Mouse (Mus musculus) lung, postnatal 14 days (tissue): ENCODE measurements at regions not wholly inside any gene's neighbourhood (a gene's known extent, or its start where the extent isn't known, plus 50 kb on each side); places are given as distances from the start of the nearest gene placed in this dataset.
A peak's percentile ranks its signal among the peaks of the same experiment; 100 is the strongest.

Source experiments
- DNase-seq: peaks from one replicate; pipeline ENCODE4 v3.0.0; 2021

DNA sequence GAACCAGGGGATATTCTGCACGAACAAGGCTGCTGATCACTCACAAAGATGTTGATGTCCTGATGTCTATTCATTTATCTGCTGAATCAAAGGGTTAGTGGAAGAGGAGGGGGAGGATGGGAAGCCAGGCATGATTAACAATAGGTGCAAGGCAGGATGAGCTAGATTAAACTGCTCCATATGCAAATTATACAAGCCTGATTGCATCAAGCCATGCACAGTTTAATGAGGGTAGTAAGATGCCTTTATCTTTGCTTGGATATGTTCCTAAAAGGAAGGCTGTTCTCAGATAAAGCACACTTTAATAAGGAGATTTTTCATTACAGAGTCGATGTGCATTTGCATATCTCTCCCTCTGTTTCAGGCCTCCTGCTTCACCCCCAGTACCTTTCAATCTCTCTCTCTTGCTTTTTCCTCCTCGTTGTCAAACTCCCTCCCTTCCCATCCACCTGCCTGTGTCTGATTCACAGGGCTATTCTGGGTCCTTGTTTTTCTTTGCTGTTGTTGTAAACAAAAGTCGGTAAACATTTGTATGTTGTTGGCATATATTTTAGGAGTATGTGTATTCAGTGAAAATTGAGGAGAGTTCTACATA, 615.8 kb upstream of the Nox3 start:
- no peak for DNase-seq

DNA sequence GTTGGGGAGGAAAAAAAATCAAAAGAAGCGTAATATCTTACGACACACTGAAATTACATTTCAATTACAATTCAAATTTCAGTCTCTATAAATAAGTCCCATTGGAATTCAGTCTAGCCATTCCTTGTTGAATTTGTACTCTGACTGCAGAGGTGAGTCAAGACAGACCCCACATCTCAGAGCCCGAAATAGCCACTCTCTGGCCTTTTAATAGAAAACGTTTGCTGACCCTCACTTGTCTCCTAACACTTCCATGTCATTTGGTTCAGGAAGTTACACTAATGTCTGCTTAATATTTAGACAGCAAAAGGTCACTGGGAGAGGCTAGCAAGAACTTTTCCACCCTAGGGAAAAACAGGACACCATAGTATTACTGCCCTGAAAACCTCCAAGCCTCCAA, 623.1 kb upstream of the Nox3 start:
- DNase-seq: no peak

DNA sequence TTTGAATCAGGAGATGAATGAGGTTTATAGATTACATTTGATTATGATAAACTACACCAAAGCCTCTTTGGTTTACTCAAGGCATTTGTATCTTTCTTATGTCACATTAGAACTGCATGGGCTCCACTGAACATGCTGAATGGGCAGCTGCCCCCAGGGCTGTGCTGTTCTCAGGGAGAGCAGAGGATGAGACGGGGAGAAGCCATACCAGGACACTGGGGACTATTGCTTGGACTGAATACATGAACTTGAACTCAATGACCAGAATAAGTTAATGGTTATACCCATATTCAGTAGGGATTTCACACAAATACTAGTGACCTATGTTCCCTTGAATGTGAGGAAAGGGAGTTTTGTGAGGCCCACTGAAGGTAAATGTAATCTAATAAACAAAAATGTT, 632.7 kb upstream of the Nox3 start:
- DNase-seq: no peak

DNA sequence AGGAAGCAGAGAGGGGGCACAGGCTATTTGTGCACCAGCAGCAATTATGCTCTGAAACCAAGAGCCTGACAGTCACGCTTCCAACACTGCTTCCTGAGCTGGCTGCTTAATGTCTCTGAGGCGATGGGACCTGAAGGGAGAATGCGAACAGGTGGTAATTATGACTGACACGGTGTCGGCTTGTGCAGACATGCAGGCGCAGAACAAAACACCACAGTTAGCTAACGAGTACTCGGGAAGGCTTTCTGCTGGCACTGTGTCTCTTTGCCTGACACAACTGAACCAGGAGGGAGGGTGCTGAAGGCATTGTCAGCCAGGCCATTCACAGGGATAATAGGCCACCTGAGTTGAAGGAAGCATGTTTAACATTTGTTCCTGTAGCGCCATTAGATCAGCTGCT, 635.6 kb upstream of the Nox3 start:
- DNase-seq: no peak

DNA sequence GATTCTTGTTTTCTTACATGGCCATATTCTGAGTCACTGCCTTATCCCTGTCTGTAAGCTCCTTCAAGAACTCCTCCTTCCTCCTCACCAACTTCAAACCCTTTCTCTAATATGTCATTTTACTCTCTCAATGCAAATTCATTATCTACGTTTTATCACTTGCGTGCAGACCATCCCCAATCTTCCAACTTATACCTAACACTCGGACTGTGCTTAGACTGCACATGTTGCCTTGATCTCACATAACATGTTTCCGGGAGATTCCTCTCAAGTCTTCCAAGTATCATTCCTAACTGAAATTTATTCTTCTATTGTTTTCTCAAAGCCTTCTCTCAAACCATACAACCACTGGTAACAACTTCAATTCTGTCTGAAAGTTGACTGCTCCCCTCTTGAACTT, 637.0 kb upstream of the Nox3 start:
- DNase-seq: no peak

DNA sequence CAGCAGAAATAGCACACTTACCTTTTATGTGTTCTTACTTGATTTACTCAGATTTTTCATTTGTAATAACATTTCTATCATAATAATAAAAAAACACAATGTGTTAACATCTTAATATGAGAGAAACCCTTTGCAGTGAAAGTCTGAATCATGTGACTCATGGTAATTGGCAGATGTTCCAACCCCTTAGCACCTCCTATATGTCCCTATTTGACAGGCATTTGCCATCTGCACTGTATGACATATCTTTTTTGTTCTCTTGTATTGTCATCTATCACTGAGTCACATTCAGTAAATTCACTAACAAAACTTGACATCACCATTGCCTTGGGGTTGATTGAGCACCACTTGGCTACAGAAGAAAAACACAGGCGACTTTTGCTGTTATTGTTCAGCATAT, 641.1 kb upstream of the Arid1b start:
- DNase-seq: no peak

DNA sequence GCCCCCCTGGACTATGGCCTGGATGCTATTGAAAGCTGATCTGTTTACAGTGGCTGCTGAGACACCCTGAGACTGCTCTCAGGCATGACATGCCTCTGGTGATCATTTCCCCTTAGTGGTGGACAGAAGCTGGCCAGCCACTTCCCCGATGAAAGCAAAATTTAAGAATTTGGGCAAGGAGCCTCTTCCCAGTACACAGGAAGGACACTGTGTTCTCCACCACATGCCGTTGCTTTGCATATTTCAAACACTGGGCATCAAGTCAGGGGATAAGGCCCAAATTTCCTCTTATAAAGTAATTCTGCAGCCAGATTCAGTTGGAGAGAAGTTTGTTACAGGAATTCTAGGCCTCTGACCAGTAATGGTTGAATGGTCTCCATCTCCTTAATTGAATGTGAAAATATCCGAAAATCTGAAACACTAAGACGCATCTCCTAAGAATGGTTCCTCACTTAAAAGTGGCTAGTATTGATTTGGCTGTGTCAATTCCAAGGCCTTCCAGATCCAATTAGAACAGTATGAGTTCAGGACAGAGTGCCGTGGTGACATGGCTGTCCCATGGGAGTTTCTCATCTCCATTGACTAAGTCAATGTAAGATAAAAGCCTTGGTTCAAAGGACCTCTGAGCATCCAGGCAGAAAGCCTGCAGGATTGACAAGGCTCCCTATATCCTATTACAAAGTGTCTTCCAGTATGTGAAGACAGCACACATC, 638.5 kb upstream of the Arid1b start:
- peak; percentile 31 for DNase-seq

DNA sequence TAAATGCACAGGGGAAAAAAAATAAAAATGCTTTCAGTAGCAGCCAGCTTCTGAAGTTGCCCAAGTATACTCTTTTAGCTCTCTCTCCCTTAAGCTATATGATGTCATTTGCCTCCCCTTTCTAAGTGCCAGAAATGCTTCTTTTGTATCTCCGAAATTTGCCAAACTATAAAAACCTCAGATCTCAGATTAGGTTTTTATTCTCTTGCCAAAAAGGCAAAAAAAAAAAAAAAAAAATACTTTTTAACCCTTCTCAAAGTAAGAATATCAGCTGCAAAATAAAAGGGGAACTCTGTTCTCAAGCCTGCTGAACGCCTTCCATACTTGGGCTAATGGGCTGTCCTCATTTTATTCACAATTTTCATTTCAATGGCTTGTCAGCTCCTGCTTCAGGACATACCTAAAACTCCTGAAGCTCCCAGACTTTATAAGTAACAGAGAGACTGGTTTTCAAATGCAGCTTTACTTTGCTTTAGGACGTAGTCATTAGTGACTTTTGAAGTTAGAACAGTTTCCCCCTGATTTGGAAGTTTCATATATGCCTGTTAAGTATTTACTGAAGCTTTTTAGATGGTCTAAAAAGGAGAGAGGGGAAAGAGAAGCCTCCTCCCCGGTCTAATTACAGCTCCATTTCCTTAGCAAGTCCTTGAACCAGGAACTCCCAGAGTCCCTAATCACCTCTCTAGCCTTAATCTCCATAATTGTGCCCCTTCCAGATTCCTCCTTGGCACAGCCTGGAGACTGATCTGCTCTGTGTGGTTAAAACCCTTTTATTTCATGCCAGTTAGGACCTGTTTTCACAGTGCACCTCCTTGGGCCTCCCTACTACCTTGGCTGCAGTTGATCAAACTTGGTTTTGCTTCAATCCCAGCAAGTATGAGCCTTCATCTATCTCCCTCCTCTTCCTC, 633.5 kb upstream of the Arid1b start:
- no peak for DNase-seq

DNA sequence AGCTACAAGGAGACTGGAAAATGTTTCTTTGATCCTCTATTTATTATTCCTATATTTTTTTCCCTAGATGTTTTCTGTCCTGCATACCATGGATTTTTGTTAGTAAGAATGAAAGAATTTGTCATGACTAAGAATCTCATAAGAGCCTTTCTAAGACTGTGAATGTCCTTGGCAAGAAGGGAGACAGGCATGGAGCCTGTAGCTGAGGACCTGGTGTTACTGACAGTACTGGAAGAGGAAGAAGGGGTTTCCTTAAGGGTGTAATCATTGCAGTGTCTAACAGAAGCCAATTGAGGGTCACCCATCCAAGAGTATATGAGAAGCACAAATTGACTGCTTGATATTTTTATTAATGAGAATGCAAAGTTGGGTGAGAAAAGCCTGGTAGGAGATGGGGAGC, 628.3 kb upstream of the Arid1b start:
- DNase-seq: no peak

DNA sequence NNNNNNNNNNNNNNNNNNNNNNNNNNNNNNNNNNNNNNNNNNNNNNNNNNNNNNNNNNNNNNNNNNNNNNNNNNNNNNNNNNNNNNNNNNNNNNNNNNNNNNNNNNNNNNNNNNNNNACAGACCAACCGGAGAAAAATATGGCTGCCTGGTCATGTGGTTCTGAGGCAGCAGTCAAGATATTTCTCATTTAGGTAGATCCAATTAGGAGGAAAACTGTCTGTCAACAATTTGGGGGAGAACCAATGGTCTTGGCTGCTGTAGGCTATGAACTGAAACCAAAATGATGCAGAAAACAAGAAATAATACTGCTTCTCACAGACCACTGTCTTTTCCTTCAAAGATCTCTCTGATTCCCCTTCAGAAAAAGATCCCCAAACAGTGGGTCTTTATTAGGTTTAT, 613.7 kb upstream of the Arid1b start:
- no peak for DNase-seq

DNA sequence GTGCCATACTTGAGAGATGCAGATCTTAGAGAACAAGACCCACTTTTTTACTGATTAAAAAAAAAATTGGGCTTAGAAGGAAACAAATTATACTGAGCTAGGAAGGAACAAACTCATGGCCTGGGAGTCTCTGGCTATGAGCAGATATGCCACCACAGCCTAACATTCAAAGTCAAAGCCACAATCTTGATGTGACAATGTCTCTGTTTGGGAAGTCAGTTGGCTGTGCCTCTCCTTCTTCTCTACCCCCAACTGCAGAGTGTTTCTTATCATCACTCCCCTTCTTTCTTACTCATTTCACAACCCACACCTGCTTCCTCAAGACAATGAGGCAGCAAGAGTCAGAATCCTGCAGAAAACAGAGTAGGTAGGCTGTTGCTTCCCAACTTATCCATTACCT, 613.3 kb upstream of the Arid1b start:
- DNase-seq: no peak

DNA sequence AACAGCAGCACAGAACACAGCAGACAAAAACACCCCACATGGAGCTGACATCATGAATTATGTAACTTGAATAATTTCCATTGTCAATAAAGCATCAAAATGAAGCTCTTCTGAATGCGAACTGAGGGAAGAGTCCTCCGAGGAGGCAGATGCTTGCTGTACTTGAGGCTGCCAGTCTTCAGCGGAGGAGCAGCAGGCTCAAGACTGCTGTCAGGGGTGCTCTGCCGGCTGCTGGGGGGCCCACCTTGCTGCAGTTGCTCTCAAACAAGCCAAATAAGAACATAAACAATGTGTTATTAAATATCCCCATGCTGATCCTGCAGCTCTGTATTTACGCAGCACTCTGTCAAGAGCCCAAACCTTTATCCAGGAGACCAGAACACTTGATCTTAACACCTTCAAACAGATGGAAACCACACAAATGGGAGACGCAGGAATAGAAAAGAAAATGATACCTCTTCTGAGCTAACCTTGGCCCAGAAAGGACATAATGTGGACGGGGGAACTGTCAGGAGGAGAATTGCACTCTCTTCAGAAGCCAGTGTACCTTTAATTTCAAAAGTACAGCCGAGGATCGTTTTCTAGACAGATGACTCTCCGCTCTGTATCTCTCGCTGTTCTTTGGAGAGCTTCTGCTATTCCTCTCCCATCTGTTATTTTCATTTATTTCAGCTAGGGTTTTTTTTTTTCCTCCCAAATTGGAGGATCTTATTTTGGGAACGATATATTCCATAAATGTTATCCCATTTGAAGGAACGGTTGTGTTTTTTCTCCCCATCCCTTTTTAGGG, 612.0 kb upstream of the Arid1b start:
- DNase-seq: no peak

DNA sequence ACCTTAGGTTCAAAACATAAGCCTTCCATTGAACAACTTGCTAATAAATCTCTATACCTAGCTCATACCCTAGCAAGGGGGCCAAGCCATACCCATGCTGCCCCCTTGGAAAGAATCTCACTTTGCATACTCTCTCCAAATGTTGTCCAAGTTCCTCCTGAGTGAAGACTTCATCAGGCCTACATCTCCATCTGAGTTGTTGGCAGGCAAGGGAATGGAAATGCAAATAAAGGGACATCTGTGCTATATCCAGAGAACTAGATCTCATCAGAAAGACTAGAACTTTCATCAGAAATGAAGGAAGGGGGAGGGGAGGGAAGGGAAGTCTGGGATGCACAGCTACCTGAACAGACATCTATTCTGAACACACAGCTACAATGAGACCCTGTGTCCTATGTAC, 611.4 kb upstream of the Arid1b start:
- DNase-seq: no peak

DNA sequence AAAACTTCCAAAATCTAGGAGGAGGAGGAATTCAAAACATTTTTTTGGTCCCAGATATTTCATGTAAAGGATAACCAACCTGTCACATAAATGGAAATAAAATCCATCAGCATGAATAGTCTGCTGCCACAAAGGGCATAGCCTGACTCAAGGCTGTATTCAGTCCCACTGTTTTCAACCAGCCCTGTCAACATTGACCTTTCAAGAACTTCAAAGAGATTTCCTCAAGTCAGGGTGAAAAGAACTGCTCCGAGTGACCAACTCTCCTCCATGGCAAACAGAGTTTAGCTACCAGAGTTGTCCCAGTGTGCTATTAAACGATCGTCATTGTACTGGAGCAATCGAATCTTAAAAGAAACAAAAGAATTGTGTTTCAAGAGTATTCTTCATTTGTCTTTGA, 606.5 kb upstream of the Arid1b start:
- no peak for DNase-seq

DNA sequence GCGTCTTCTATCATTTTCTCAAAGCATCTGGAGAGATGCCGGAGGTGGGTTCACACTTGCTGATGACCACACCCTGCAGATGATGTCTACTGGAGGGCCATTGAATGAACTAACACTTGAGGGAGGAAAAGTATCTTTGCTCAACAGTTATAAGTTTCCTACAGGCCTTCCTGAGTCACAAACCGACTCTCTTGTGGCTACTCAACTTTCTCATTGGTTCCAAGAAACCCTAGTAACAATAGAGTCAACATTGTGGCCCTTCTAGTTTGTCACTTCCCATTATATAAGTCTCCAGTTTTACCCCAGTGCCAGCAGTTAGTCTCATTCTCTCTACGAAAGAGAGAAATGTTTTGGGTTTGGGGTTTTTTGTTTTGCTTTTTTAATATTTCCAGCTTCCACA, 604.1 kb upstream of the Arid1b start:
- no peak for DNase-seq

DNA sequence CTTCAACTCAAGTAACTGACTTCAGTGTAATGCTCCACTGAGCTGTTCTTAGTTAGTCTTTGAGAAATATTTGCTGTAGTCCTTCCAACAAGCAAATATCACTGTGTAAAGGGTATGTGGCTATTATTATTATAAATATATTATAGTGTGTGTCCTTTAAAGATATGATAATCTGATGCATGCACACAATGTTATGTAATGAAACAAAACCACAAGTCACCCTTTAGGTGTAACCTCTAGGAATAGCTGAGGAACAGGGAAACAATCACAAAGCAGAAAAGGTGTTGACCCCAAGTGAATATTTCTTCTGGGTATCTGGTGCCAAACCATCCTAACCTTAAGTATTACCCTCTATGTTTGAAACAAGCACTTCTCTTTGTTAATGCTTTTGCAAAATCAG, 603.6 kb upstream of the Arid1b start:
- no peak for DNase-seq

DNA sequence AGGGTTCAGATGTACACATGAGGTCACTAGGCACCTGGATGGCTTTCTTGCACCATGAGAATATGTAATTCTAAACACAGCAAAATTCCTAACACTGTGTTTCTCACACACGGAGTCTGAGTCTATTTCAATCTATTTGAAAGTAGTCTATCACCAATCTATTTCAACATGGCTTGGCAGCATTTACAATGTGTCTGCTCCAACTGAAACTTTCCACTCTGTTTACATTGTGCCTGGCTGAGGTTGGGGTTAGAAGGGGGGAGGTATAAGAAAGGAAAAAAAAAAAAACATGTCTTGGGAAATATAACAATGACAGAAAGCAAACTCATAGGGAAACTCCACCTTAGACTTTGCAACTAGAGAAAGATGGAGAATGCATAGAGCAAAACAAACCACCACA, 602.9 kb upstream of the Arid1b start:
- no peak for DNase-seq

DNA sequence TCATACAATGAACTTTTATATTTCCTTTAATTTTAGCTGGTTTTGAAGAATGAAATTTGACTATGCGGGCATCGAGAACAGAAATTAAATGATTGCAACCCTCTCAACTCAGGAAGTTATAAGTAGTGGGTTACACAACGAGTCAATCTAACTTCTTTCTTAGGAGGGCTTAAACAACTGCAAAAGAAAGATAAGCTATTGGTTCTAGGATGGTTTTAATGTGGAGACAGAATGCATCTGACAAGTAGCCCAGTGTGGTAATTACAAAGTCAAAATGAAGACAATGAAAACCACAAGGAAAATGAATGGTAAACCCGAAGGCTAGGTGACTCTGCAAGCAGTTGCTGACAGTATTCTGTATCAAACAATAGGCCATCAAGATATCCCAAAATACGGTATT, 598.0 kb upstream of the Arid1b start:
- DNase-seq: no peak

DNA sequence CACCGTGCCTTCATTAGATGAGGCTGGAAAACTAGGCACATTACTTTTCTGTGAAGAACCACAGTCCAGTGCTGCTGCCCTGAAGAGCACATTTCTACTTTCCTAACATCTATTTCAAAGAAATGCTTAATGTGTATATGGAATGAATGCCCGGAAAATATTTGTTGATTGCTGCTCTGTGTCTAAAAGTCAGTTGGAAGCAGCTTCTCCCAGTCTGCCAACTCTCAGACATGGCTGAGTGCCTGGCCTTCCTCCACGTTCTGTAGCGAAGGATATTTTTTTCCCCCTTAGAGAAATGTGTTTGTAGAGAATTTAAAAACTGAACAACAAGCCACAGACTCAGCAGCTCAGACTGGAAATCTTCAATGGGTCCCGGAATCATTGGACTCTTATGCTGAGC, 576.4 kb upstream of the Arid1b start:
- peak; percentile 14 for DNase-seq

DNA sequence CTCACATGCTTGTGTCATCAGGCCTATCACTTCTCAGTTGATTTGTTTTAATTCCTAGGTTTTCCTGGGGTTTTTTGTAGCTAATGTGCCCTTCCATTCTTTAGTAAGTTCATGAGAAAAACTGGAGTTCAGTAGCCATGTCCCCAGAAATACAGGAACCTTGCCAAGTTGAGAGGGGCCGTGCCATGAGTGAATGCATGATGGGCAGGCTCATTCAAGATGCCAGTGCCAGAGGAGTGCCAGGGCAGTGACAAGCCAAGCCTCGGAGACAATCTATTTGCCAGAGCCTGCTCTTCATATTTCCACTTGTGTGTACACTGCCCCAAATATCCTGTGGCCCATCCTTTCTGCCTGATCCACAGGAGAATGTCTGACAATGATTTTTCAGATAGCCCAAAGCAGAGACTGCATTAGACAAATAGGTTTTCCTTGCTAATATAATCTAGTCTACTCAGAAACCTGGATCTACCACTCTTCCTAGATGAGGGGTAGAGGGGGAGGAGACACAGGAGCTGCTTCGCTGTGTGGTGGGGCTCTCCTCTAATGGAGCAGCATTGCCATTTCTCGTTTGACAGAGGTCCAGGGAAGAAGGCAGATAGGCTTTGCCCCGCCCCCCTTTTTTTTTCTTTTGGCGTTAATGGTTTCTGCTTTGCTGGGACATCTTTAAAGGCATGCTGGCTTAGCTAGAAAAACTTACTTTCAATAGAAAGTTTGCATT, 569.5 kb upstream of the Arid1b start:
- DNase-seq: no peak

DNA sequence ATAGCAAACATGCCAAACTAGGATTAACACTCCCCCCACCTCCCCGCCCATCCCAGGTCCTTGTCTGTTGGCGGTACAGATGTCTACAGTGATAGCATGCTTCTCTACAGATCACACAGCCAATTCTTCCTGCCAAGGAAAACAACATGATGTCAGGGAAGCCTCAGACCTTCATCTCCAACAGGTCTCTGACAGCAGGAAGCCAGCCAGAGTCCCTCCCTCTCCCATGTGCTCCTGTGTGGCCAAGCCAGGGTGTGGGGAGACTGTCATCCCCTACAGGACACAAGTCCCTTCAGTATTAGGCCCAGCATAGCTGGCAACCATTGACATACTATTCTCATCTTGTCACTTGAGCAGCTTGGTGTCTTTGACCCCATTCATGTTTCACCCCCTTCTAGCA, 568.8 kb upstream of the Arid1b start:
- DNase-seq: peak; percentile 25

DNA sequence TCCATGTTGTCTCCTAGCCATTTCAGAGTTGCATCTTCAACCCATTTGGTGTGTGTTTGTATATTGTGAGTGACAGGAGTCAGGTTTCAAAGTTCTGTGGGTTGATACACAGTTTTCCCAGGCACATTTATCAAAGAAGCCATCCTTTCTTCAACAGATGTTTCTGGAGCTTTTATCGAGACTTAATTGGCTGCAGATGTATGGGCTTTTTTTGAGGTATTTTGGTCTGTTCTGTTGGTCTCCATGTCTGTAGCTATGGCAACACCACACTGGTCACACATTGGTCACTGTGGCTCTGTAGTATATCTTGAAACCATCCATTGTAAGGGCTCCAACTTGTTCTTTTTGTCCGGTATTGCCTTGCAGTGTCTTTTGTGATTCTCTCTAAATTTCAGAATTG, 565.1 kb upstream of the Arid1b start:
- no peak for DNase-seq

DNA sequence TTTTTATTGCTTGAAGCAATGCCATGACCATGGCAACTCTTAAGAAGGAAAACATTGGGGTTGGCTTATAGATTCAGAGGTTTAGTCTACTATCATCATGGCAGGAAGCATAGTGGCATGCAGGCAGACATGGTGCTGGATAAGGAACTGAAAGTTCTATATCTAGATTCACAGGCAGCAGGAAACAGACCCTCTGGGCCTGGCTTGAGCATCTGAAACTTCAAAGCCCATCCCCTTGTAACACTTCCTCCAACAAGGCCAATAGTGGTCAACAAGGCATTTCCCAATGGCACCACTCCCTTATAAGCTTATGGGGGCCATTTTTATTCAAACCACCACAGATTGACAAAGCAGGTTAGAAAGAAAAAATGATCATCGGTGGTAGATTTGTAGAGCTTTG, 548.5 kb upstream of the Arid1b start:
- DNase-seq: no peak
